Mouse (Mus musculus): ENCODE data around the gene Eci2. TPM values are rescaled to one million over a fixed set of nuclear protein-coding genes. Genes with fewer than 3 reads are reported as not detected.
"Not testable (repeated sequence)": the region's sequence is repeated elsewhere in the genome, so short reads cannot be mapped to it uniquely, and the experiment has no call there.

Gene Eci2
- polyA plus RNA-seq, 1 experiment from 2014 or later, result 143 TPM

GRCm38 (mm10) chr13:35035731-35036130, 8.8 kb upstream of the Eci2 start:
- Histone ChIP-seq H3K36me3 (replicated peaks; ENCODE audit: control insufficient read depth, insufficient read depth, low read depth, low read length) (no peaks in the 10 kb centered on the region), H3K4me2 (ENCODE audit: low read depth, low read length) (no peak overlapping the region), H3K27ac (replicated peaks; ENCODE audit: low read depth, low read length) (no peak overlapping the region), H3K27me3 (ENCODE audit: control insufficient read depth, insufficient read depth, low read length) (no peaks in the 10 kb centered on the region), H3K9me3 (replicated peaks; ENCODE audit: control insufficient read depth, low read length) (no peaks in the 10 kb centered on the region), H3K9ac (replicated peaks; ENCODE audit: low read length) (no peak overlapping the region), H3K4me3 (ENCODE audit: low read depth, low read length) (no peak overlapping the region), H3K4me1 (ENCODE audit: control insufficient read depth, insufficient read depth, low read length) (no peaks in the 10 kb centered on the region)
- DNase-seq (ENCODE audit: low spot score) (no peak), ATAC-seq (replicated peaks; ENCODE audit: insufficient number of reproducible peaks, low FRiP score, low TSS enrichment, low read depth) (no peak)
- 89% methylated on average over 4 of the region's 4 CpGs for WGBS

- 85% methylated on average over 4 of the region's 4 CpGs for WGBS
Measured at GRCm38 (mm10) chr13:35033571-35033970, 6.7 kb upstream of the Eci2 start.

GRCm38 (mm10) chr13:35031684-35032082, 4.8 kb upstream of the Eci2 start:
- Histone ChIP-seq H3K9me3 (replicated peaks; ENCODE audit: control insufficient read depth, low read length) (no peaks in the 10 kb centered on the region), H3K27me3 (ENCODE audit: control insufficient read depth, insufficient read depth, low read length) (no peaks in the 10 kb centered on the region), H3K9ac (replicated peaks; ENCODE audit: low read length) (no peak overlapping the region), H3K4me1 (ENCODE audit: control insufficient read depth, insufficient read depth, low read length) (no peaks in the 10 kb centered on the region), H3K4me3 (ENCODE audit: low read depth, low read length) (no peak overlapping the region), H3K4me2 (ENCODE audit: low read depth, low read length) (no peak overlapping the region), H3K27ac (replicated peaks; ENCODE audit: low read depth, low read length) (no peak overlapping the region), H3K36me3 (replicated peaks; ENCODE audit: control insufficient read depth, insufficient read depth, low read depth, low read length) (no peaks in the 10 kb centered on the region)
- ATAC-seq (replicated peaks; ENCODE audit: insufficient number of reproducible peaks, low FRiP score, low TSS enrichment, low read depth) (no peak), DNase-seq (ENCODE audit: low spot score) (no peak)
- 79% methylated on average over 4 of the region's 4 CpGs for WGBS

More at GRCm38 (mm10) chr13:35033571-35033970, 6.7 kb upstream of the Eci2 start:
- H3K4me2 ChIP-seq (ENCODE audit: low read depth, low read length), result no peak overlapping the region
- H3K9me3 ChIP-seq (replicated peaks; ENCODE audit: control insufficient read depth, low read length), result no peaks in the 10 kb centered on the region
- no peak overlapping the region for H3K27ac ChIP-seq (replicated peaks; ENCODE audit: low read depth, low read length)
- DNase-seq (ENCODE audit: low spot score), result no peak
- H3K9ac ChIP-seq (replicated peaks; ENCODE audit: low read length), result no peak overlapping the region
- H3K4me1 ChIP-seq (ENCODE audit: control insufficient read depth, insufficient read depth, low read length), result no peaks in the 10 kb centered on the region
- no peak overlapping the region for H3K4me3 ChIP-seq (ENCODE audit: low read depth, low read length)
- H3K36me3 ChIP-seq (replicated peaks; ENCODE audit: control insufficient read depth, insufficient read depth, low read depth, low read length), result no peaks in the 10 kb centered on the region
- ATAC-seq (replicated peaks; ENCODE audit: insufficient number of reproducible peaks, low FRiP score, low TSS enrichment, low read depth), result no peak
- no peaks in the 10 kb centered on the region for H3K27me3 ChIP-seq (ENCODE audit: control insufficient read depth, insufficient read depth, low read length)

- WGBS, result 91% methylated on average over 7 of the region's 7 CpGs
Measured at GRCm38 (mm10) chr13:35030979-35031683, 4.2 kb upstream of the Eci2 start.

GRCm38 (mm10) chr13:35028365-35028764, 1.5 kb upstream of the Eci2 start:
- Histone ChIP-seq H3K4me3 (ENCODE audit: low read depth, low read length) (no peak overlapping the region), H3K27me3 (ENCODE audit: control insufficient read depth, insufficient read depth, low read length) (no peaks in the 10 kb centered on the region), H3K9me3 (replicated peaks; ENCODE audit: control insufficient read depth, low read length) (no peaks in the 10 kb centered on the region), H3K36me3 (replicated peaks; ENCODE audit: control insufficient read depth, insufficient read depth, low read depth, low read length) (no peaks in the 10 kb centered on the region), H3K4me1 (ENCODE audit: control insufficient read depth, insufficient read depth, low read length) (no peaks in the 10 kb centered on the region), H3K27ac (replicated peaks; ENCODE audit: low read depth, low read length) (no peak overlapping the region), H3K4me2 (ENCODE audit: low read depth, low read length) (no peak overlapping the region), H3K9ac (replicated peaks; ENCODE audit: low read length) (no peak overlapping the region)
- DNase-seq (ENCODE audit: low spot score) (no peak), ATAC-seq (replicated peaks; ENCODE audit: insufficient number of reproducible peaks, low FRiP score, low TSS enrichment, low read depth) (no peak)
- 95% methylated on average over 3 of the region's 3 CpGs for WGBS

More at GRCm38 (mm10) chr13:35030979-35031683, 4.2 kb upstream of the Eci2 start:
- no peaks in the 10 kb centered on the region for H3K4me1 ChIP-seq (ENCODE audit: control insufficient read depth, insufficient read depth, low read length)
- H3K4me3 ChIP-seq (ENCODE audit: low read depth, low read length), result no peak overlapping the region
- no peak for DNase-seq (ENCODE audit: low spot score)
- no peak for ATAC-seq (replicated peaks; ENCODE audit: insufficient number of reproducible peaks, low FRiP score, low TSS enrichment, low read depth)
- no peaks in the 10 kb centered on the region for H3K9me3 ChIP-seq (replicated peaks; ENCODE audit: control insufficient read depth, low read length)
- no peak overlapping the region for H3K9ac ChIP-seq (replicated peaks; ENCODE audit: low read length)
- no peak overlapping the region for H3K27ac ChIP-seq (replicated peaks; ENCODE audit: low read depth, low read length)
- H3K4me2 ChIP-seq (ENCODE audit: low read depth, low read length), result no peak overlapping the region
- no peaks in the 10 kb centered on the region for H3K27me3 ChIP-seq (ENCODE audit: control insufficient read depth, insufficient read depth, low read length)
- no peaks in the 10 kb centered on the region for H3K36me3 ChIP-seq (replicated peaks; ENCODE audit: control insufficient read depth, insufficient read depth, low read depth, low read length)

GRCm38 (mm10) chr13:35023401-35023800, 3.5 kb downstream of the Eci2 start:
- H3K36me3 ChIP-seq (replicated peaks; ENCODE audit: control insufficient read depth, insufficient read depth, low read depth, low read length); H3K9me3 ChIP-seq (replicated peaks; ENCODE audit: control insufficient read depth, low read length); H3K4me3 ChIP-seq (ENCODE audit: low read depth, low read length); ATAC-seq (replicated peaks; ENCODE audit: insufficient number of reproducible peaks, low FRiP score, low TSS enrichment, low read depth); H3K4me2 ChIP-seq (ENCODE audit: low read depth, low read length); H3K4me1 ChIP-seq (ENCODE audit: control insufficient read depth, insufficient read depth, low read length); H3K9ac ChIP-seq (replicated peaks; ENCODE audit: low read length); H3K27ac ChIP-seq (replicated peaks; ENCODE audit: low read depth, low read length); DNase-seq (ENCODE audit: low spot score); H3K27me3 ChIP-seq (ENCODE audit: control insufficient read depth, insufficient read depth, low read length): not testable (repeated sequence)
- 78% methylated on average over 1 of the region's 1 CpGs for WGBS

- Histone ChIP-seq H3K36me3 (replicated peaks; ENCODE audit: control insufficient read depth, insufficient read depth, low read depth, low read length) (no peaks in the 10 kb centered on the region), H3K9me3 (replicated peaks; ENCODE audit: control insufficient read depth, low read length) (no peaks in the 10 kb centered on the region), H3K4me2 (ENCODE audit: low read depth, low read length) (no peak overlapping the region), H3K27me3 (ENCODE audit: control insufficient read depth, insufficient read depth, low read length) (no peaks in the 10 kb centered on the region), H3K9ac (replicated peaks; ENCODE audit: low read length) (no peak overlapping the region), H3K4me1 (ENCODE audit: control insufficient read depth, insufficient read depth, low read length) (no peaks in the 10 kb centered on the region), H3K4me3 (ENCODE audit: low read depth, low read length) (no peak overlapping the region), H3K27ac (replicated peaks; ENCODE audit: low read depth, low read length) (no peak overlapping the region)
- DNase-seq (ENCODE audit: low spot score) (no peak), ATAC-seq (replicated peaks; ENCODE audit: insufficient number of reproducible peaks, low FRiP score, low TSS enrichment, low read depth) (no peak)
- 66% methylated on average over 3 of the region's 3 CpGs for WGBS
Measured at GRCm38 (mm10) chr13:35020383-35020782, 6.5 kb downstream of the Eci2 start.

- no peak overlapping the region for H3K4me3 ChIP-seq (ENCODE audit: low read depth, low read length)
- H3K9me3 ChIP-seq (replicated peaks; ENCODE audit: control insufficient read depth, low read length), result no peaks in the 10 kb centered on the region
- DNase-seq (ENCODE audit: low spot score), result no peak
- H3K36me3 ChIP-seq (replicated peaks; ENCODE audit: control insufficient read depth, insufficient read depth, low read depth, low read length), result no peaks in the 10 kb centered on the region
- no peak overlapping the region for H3K9ac ChIP-seq (replicated peaks; ENCODE audit: low read length)
- no peak overlapping the region for H3K4me2 ChIP-seq (ENCODE audit: low read depth, low read length)
- no peak for ATAC-seq (replicated peaks; ENCODE audit: insufficient number of reproducible peaks, low FRiP score, low TSS enrichment, low read depth)
- H3K4me1 ChIP-seq (ENCODE audit: control insufficient read depth, insufficient read depth, low read length), result no peaks in the 10 kb centered on the region
- 82% methylated on average over 7 of the region's 7 CpGs for WGBS
- H3K27me3 ChIP-seq (ENCODE audit: control insufficient read depth, insufficient read depth, low read length), result no peaks in the 10 kb centered on the region
- no peak overlapping the region for H3K27ac ChIP-seq (replicated peaks; ENCODE audit: low read depth, low read length)
Measured at GRCm38 (mm10) chr13:35018866-35019536, 7.9 kb downstream of the Eci2 start.
